Mouse (Mus musculus): ENCODE data around the gene 9530003J23Rik. TPM values are rescaled to one million over a fixed set of nuclear protein-coding genes. Genes with fewer than 3 reads are reported as not detected.

Gene 9530003J23Rik
- polyA plus RNA-seq, 1 experiment from 2014 or later: not detected

Other genes with a start within 250 kb of the 9530003J23Rik start
- gene Lrrc10, start 193.4 kb downstream of the 9530003J23Rik start, polyA plus RNA-seq (2016; fragmentation: Nextera tagmentation; extraction: Ambion mirVana): 52.9 and 57.4 TPM in 2 replicates
- 171 and 182 TPM in 2 replicates for gene Cct2, start 174.9 kb downstream of the 9530003J23Rik start, polyA plus RNA-seq (2016; fragmentation: Nextera tagmentation; extraction: Ambion mirVana)
- gene Frs2, start 90.2 kb downstream of the 9530003J23Rik start, polyA plus RNA-seq (2016; fragmentation: Nextera tagmentation; extraction: Ambion mirVana): 23.4 and 25.0 TPM in 2 replicates
- 64.1 and 66.2 TPM in 2 replicates for gene Yeats4, start 14.2 kb downstream of the 9530003J23Rik start, polyA plus RNA-seq (2016; fragmentation: Nextera tagmentation; extraction: Ambion mirVana)
- gene Lyz2, start 43.6 kb upstream of the 9530003J23Rik start, polyA plus RNA-seq (2016; fragmentation: Nextera tagmentation; extraction: Ambion mirVana): 87.0 and 95.2 TPM in 2 replicates
- 13.5 and 15.0 TPM in 2 replicates for gene Lyz1, start 54.2 kb upstream of the 9530003J23Rik start, polyA plus RNA-seq (2016; fragmentation: Nextera tagmentation; extraction: Ambion mirVana)
- gene Cpsf6, start 141.3 kb upstream of the 9530003J23Rik start, polyA plus RNA-seq (2016; fragmentation: Nextera tagmentation; extraction: Ambion mirVana): 120 TPM in 2 replicates

All from heart, embryonic 12.5 days (tissue).